Mouse (Mus musculus): ENCODE measurements around the gene Slc46a1. TPM values are rescaled to one million over a fixed set of nuclear protein-coding genes. Genes with fewer than 3 reads are reported as not detected.

Gene Slc46a1
- polyA plus RNA-seq, 1 experiment from 2014 or later = 11.7 TPM

DNA sequence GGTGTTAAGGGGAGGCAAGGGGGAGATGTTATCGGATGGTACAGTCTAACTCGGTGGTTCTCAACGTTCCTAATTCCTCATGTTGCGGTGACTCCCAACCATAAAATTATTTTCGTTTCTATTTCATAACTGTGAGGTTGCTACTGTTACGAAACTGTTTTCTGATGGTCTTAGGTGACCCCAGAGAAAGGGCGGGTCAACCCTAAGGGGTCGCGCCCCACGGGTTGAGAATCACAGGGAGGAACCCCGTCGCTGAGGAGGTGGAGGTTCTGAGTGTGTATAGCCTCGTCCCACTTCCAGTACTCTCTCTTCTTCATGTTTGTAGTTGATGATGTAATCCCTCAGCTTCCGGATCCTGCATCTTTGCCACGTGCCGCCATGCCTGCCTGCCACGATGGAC lies 6.8 kb upstream of the Slc46a1 start:
- Histone ChIP-seq H3K4me1 (no peaks in the 10 kb centered on the region), H3K4me3 (no peak overlapping the region), H3K9me3 (no peaks in the 10 kb centered on the region), H3K27me3 (peaks cover 5% of the 10 kb centered on the region; the same call in 1 of the 2 replicates), H3K9ac (no peak overlapping the region), H3K36me3 (no peaks in the 10 kb centered on the region), H3K4me2 (no peak overlapping the region), H3K27ac (no peak overlapping the region)
- 76% methylated on average over 17 of the region's 17 CpGs for WGBS
- ATAC-seq (ENCODE audit: borderline replicate concordance, extremely low read depth, low FRiP score, low TSS enrichment) = no peak

DNA sequence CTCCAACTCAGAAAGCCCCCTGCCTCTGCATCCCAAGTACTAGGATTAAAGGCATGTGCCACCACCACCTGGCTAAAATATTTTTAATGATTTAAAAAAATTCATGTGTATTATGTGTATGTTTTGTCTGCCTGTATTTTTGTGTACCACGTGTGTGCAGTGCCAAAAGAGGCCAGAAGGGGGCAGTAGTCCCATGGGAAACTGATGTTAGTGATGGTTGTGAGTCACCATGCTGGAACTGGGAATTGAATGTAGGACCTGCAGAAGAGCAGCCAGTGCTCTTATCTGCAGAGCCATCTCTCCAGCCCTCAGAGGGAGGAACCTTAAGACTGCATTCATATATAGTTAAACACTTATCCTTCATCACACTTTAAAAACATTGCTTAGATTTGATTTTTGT lies 3.6 kb upstream of the Slc46a1 start:
- WGBS = 65% methylated on average over 1 of the region's 1 CpGs
- H3K27me3 ChIP-seq = no peaks in the 10 kb centered on the region
- H3K4me1 ChIP-seq = peaks cover 14% of the 10 kb centered on the region
- no peak overlapping the region for H3K9ac ChIP-seq
- ATAC-seq (ENCODE audit: borderline replicate concordance, extremely low read depth, low FRiP score, low TSS enrichment) = no peak
- no peak overlapping the region for H3K4me3 ChIP-seq
- no peak overlapping the region for H3K4me2 ChIP-seq
- no peak overlapping the region for H3K27ac ChIP-seq
- H3K36me3 ChIP-seq = no peaks in the 10 kb centered on the region
- no peaks in the 10 kb centered on the region for H3K9me3 ChIP-seq

DNA sequence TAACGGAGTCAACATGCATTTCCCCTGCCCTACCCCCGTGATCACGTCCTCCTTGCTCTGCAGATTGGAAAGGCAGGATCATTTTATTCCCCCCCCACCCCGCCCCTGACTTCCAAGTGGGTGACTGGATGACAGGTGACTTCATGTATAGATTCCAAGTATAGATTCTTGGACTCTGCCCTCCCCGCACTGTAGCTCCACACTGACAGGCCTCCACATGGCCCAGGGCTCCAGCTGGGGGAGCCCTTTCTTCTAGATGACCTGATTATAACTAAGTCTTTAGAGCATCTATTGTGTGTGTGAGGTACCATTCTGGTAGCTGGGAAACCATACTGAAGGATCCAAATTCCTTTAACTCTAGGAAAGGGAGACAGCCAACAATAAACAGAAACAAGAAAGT lies 2.8 kb upstream of the Slc46a1 start:
- H3K4me3 ChIP-seq = no peak overlapping the region
- H3K9ac ChIP-seq = no peak overlapping the region
- no peak overlapping the region for H3K4me2 ChIP-seq
- peaks cover 14% of the 10 kb centered on the region for H3K4me1 ChIP-seq
- H3K9me3 ChIP-seq = no peaks in the 10 kb centered on the region
- no peaks in the 10 kb centered on the region for H3K27me3 ChIP-seq
- H3K36me3 ChIP-seq = no peaks in the 10 kb centered on the region
- ATAC-seq (ENCODE audit: borderline replicate concordance, extremely low read depth, low FRiP score, low TSS enrichment) = no peak
- WGBS = 85% methylated on average over 5 of the region's 5 CpGs
- H3K27ac ChIP-seq = no peak overlapping the region

DNA sequence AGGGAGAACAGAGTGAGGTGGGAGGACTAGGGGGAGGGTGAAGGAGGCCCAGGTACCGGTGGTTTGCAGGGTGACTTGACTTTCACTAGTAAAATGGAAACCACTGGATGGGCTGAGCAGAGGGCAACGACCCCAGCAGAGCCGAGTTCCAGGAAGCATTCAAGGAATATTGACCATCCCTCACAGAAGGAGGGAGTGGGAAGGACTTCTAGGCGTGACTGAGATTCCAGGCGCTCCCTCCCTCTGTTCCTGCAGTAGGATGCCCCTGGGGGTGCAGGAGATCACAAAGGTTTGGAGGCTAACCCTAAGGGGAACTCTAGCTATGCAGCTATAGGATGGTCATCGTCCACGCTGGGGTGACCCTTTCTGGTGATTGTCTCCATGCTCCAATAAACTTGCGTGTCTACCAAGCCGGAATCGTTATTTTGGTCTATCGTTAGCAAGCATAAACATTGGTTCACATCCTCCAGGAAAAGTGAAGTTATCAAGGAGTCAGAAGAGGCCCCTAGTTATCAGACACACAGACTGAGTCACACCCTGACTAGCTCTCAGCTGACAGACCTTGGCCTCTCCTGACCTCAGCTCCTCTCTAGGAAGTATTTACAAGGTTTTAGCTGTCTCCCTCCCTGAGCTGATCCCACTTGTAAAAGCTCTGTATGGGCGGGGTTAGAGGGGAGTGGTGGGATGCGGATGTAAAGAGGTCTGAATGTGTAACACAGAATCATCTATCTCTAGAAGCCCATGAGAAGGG lies 2.0 kb upstream of the Slc46a1 start:
- Histone ChIP-seq H3K4me1 (peaks cover 14% of the 10 kb centered on the region), H3K27ac (no peak overlapping the region), H3K27me3 (no peaks in the 10 kb centered on the region), H3K9me3 (no peaks in the 10 kb centered on the region), H3K4me3 (no peak overlapping the region), H3K9ac (no peak overlapping the region), H3K4me2 (no peak overlapping the region), H3K36me3 (no peaks in the 10 kb centered on the region)
- 54% methylated on average over 13 of the region's 13 CpGs for WGBS
- ATAC-seq (ENCODE audit: borderline replicate concordance, extremely low read depth, low FRiP score, low TSS enrichment) = no peak

DNA sequence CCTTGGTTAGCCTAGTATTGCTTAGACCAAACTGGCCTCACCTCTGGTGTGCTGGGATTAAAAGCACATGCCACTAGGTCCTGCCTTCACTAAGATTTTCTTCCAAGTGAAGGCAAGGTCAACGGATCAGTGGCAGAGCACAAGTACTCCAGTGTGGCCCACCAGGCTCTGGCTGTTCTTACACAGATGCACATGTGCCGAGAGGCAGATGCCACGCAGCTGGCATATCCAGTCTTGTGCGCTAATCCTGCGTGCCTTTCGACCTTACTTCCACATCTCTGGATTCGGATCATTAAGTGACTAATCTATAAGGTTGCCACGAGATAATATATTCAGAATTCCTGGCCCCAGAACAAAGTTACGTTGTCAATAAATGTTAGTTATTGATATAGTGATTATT lies 381 bp upstream of the Slc46a1 start:
- H3K4me3 ChIP-seq = peak overlapping the region; percentile 85
- H3K27me3 ChIP-seq = no peaks in the 10 kb centered on the region
- H3K4me1 ChIP-seq = peaks cover 14% of the 10 kb centered on the region
- ATAC-seq (ENCODE audit: borderline replicate concordance, extremely low read depth, low FRiP score, low TSS enrichment) = no peak
- peak overlapping the region; percentile 82; the same call in 1 of the 2 replicates for H3K9ac ChIP-seq
- WGBS = 23% methylated on average over 9 of the region's 9 CpGs
- H3K36me3 ChIP-seq = no peaks in the 10 kb centered on the region
- H3K9me3 ChIP-seq = no peaks in the 10 kb centered on the region
- H3K4me2 ChIP-seq = peak overlapping the region; percentile 95
- no peak overlapping the region; the same call in 1 of the 2 replicates for H3K27ac ChIP-seq

DNA sequence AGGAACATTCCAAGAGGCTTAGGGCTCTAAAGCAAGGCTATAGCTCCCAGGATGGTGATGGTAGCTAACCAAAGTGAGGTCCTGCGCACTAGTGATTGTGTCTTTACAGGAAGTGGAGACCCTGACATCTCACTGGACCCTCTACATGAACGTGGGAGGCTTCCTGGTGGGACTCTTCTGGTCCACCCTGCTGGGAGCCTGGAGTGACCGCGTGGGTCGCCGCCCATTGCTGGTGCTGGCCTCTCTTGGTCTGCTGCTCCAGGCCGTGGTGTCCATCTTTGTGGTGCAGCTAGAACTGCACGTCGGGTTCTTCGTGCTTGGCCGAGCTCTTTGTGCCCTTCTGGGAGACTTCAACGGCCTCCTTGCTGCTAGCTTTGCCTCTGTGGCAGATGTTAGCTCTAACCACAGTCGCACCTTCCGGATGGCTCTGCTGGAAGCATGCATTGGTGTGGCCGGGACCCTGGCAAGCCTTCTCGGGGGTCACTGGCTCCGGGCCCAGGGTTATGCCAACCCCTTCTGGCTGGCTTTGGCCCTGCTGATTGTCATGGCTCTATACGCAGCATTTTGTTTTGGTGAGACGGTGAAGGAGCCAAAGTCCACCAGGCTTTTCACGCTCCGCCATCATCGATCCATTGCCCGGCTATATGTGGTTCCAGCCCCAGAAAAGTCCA lies 880 bp downstream of the Slc46a1 start:
- WGBS = 70% methylated on average over 23 of the region's 23 CpGs

DNA sequence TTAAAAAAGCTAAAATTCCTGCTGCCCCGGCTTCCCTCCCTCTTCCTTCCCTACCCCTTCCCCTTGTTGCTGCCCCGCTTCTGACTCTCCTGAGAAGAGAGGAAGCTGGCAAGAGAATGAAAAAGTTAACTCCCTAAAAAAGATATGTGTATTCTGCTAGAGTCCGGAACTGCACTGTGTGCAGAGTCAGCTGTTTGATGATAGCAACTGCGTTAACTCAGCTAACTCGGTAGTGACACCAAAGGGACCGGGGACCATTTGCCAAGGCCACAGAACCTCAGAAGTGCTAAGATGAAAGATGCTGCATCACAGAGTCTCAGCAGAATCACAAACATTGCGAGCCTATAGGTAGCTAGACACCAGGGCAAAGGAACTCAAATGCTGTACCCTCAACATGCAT lies 2.0 kb downstream of the Slc46a1 start:
- WGBS = 66% methylated on average over 7 of the region's 7 CpGs
- Histone ChIP-seq H3K36me3 (no peaks in the 10 kb centered on the region), H3K27me3 (no peaks in the 10 kb centered on the region), H3K9ac (no peak overlapping the region), H3K4me1 (peaks cover 14% of the 10 kb centered on the region), H3K27ac (no peak overlapping the region), H3K9me3 (no peaks in the 10 kb centered on the region), H3K4me3 (no peak overlapping the region), H3K4me2 (no peak overlapping the region)
- no peak for ATAC-seq (ENCODE audit: borderline replicate concordance, extremely low read depth, low FRiP score, low TSS enrichment)

More for the DNA sequence above, 880 bp downstream of the Slc46a1 start:
- H3K27me3 ChIP-seq = no peaks in the 10 kb centered on the region
- peak overlapping the region; percentile 85 for H3K4me3 ChIP-seq
- peak overlapping the region; percentile 95 for H3K4me2 ChIP-seq
- peaks cover 14% of the 10 kb centered on the region for H3K4me1 ChIP-seq
- H3K27ac ChIP-seq = peak overlapping the region; percentile 95
- no peaks in the 10 kb centered on the region for H3K36me3 ChIP-seq
- peak; percentile 6; the same call in 1 of the 2 replicates for ATAC-seq (ENCODE audit: borderline replicate concordance, extremely low read depth, low FRiP score, low TSS enrichment)
- no peaks in the 10 kb centered on the region for H3K9me3 ChIP-seq
- H3K9ac ChIP-seq = peak overlapping the region; percentile 82; the same call in 1 of the 2 replicates

DNA sequence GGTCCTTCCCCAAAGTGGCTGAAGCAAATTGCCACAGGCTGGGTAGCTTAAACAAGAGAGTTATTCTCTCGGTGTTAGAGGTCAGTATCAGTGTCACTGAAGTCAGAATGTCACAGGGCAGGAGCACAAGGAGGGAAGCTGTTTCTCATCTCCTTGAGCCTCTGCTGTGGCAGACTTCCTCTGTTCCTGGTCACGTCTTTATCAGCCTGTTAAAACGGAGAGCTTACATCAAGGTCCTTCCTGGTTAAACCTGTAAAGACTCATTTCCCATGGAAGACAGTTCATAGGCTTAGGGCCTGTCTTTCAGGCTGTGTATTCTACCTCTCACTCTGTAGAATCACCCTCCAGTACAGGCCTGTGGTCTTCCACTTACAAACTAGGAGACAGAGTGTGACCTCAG lies 2.4 kb downstream of the Slc46a1 start:
- no peak for ATAC-seq (ENCODE audit: borderline replicate concordance, extremely low read depth, low FRiP score, low TSS enrichment)
- Histone ChIP-seq H3K27ac (no peak overlapping the region), H3K4me2 (no peak overlapping the region), H3K4me1 (peaks cover 14% of the 10 kb centered on the region), H3K4me3 (no peak overlapping the region), H3K9me3 (no peaks in the 10 kb centered on the region), H3K27me3 (no peaks in the 10 kb centered on the region), H3K9ac (no peak overlapping the region), H3K36me3 (no peaks in the 10 kb centered on the region)
- 41% methylated on average over 3 of the region's 3 CpGs for WGBS

DNA sequence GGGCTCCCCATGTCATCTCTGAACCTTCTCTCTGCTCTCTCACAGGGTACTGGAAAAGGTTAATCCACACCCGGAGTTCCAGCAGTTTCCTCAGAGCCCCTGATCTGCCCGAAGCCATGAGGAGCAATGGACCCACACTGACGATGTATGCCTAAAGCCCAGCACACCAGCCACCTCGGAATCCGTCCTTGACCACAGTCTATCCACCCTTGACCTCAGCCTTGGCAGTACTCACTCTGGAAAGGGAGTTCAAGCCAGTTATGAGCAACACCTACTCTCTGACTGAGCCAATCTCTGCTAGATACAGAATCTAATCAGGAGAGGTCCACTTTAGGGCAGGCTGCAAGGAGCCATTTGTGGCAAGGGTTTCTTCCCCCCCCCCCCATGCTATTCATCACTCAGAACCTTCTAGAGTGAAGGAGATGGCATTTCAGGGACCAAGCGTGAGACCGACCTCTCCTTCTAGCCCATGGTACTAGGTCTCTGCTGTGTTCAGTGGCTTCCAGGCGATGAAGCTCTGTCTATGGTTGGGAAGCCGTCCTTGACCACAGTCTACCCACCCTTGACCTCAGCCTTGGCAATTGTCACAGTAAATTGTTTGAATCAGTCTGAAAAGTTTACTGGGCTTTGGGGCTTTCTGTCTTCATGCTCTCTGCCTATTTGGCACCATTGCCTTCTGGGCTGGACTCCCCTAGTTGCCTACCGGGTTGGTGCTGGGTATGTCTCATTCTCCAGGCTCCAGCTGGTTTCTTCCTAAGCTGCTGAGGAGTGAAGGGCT lies 6.0 kb downstream of the Slc46a1 start:
- Histone ChIP-seq H3K4me1 (peaks cover 1% of the 10 kb centered on the region), H3K9ac (no peak overlapping the region), H3K27ac (no peak overlapping the region), H3K4me2 (no peak overlapping the region), H3K27me3 (no peaks in the 10 kb centered on the region), H3K36me3 (no peaks in the 10 kb centered on the region), H3K9me3 (no peaks in the 10 kb centered on the region), H3K4me3 (no peak overlapping the region)
- WGBS = 86% methylated on average over 10 of the region's 10 CpGs
- ATAC-seq (ENCODE audit: borderline replicate concordance, extremely low read depth, low FRiP score, low TSS enrichment) = no peak

DNA sequence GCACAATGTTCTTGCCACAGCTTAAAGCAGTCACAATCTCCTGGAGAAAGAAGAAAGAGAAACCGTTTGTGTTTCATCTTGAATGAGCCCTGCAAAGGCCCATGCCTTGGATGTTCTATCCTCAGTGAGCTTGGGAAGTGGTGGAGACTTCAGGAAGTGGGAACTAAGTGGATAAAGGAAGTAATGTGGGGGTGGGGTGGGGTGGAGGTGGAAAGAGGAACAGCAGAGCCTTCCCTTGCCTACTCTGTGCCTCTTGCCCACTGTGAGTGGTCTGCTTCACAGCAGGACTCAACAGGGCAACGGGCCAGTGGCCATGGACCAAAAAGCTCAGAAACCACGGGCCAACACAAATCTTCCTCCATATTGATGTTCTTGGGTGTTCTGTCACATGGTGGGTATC lies 9.8 kb downstream of the Slc46a1 start:
- WGBS = 79% methylated on average over 3 of the region's 3 CpGs
- Histone ChIP-seq H3K27me3 (no peaks in the 10 kb centered on the region), H3K4me1 (no peaks in the 10 kb centered on the region), H3K4me3 (no peak overlapping the region), H3K36me3 (no peaks in the 10 kb centered on the region), H3K4me2 (no peak overlapping the region), H3K27ac (no peak overlapping the region), H3K9me3 (no peaks in the 10 kb centered on the region), H3K9ac (no peak overlapping the region)
- ATAC-seq (ENCODE audit: borderline replicate concordance, extremely low read depth, low FRiP score, low TSS enrichment) = no peak

DNA sequence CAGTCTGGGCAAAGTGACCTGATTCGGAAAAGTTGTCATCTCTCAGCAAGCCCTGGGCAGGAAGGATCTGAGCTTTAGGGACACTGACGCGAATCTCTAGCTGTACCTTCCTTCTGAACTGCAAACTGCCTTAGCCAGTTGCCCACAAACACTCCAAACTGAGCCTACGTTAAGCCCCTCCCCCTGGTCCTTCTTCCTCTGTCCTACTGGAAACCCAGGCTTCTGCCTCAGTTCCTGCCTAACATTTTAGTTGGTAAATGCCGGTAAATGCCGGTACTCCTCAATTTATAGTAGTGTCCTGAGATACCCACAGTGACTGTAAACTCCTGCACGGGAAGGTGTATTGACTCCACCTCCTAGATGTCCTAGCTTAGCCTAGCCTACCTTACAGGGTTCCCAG lies 18.1 kb downstream of the Slc46a1 start:
- ATAC-seq (ENCODE audit: borderline replicate concordance, extremely low read depth, low FRiP score, low TSS enrichment) = no peak
- no peaks in the 10 kb centered on the region for H3K36me3 ChIP-seq
- 54% methylated on average over 7 of the region's 7 CpGs for WGBS
- peaks cover 49% of the 10 kb centered on the region for H3K27me3 ChIP-seq
- H3K9me3 ChIP-seq = no peaks in the 10 kb centered on the region
- no peak overlapping the region for H3K9ac ChIP-seq
- H3K4me3 ChIP-seq = no peak overlapping the region
- no peak overlapping the region for H3K27ac ChIP-seq
- H3K4me2 ChIP-seq = no peak overlapping the region
- no peaks in the 10 kb centered on the region for H3K4me1 ChIP-seq

DNA sequence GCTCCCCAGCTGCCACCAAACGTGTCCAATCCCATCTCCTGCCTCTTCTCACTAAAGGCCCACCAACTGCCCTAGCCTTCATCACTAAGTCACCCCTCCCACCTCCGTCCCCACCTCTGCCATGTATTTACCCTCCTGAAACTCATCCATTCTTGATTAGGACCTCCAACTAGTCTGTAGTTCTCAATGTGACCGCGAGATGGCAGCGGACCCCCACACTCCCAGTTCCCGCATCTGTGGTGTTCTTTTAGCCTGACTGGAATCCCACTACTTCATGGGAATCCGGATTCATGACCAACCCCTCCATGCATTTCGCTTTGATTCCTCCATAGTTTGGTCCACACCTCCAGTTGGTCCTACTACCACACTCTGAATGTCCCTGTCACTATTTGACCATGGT lies 22.7 kb downstream of the Slc46a1 start:
- no peak overlapping the region for H3K4me2 ChIP-seq

More for the DNA sequence above, 22.7 kb downstream of the Slc46a1 start:
- Histone ChIP-seq H3K4me3 (no peak overlapping the region), H3K27me3 (peaks cover 73% of the 10 kb centered on the region), H3K27ac (no peak overlapping the region), H3K9me3 (no peaks in the 10 kb centered on the region), H3K9ac (no peak overlapping the region), H3K36me3 (no peaks in the 10 kb centered on the region), H3K4me1 (peaks cover 7% of the 10 kb centered on the region; the same call in 1 of the 2 replicates)
- WGBS = 0% methylated on average over 8 of the region's 8 CpGs
- ATAC-seq (ENCODE audit: borderline replicate concordance, extremely low read depth, low FRiP score, low TSS enrichment) = no peak
